Mouse (Mus musculus) testis, adult 10 weeks (tissue): ENCODE data around the gene Slc48a1. TPM values are rescaled to one million over a fixed set of nuclear protein-coding genes. Genes with fewer than 3 reads are reported as not detected.

Source experiments
- polyA plus RNA-seq: library from polyadenylated mRNA; stranded (reverse); fragments of 350-450 nt; fragmentation: Illumina TruSeq; extraction: RNeasy Lipid Tissue Mini Kit (QIAGEN cat#74804); gene quantifications from one replicate; pipeline ENCODE4 v1.2.3, GENCODE M21; 2014; ENCODE audit warnings: low read depth, low replicate concordance

The Slc48a1 gene
- polyA plus RNA-seq, result 9.2 TPM

GRCm38 (mm10) chr15:97778311-97779098 is at the start of gene Slc48a1:
Slc48a1 (plus strand) TSS chr15:97778520.

GRCm38 (mm10) chr15:97731111-97731510 is 47.2 kb upstream of the Slc48a1 start, which contains the start of gene Endou:
Endou (minus strand) TSS chr15:97731339.

GRCm38 (mm10) chr15:97767280-97768186 is 10.8 kb upstream of the Slc48a1 start, which contains the start of gene Rapgef3:
Rapgef3 (minus strand) TSS chr15:97767972.

Other genes starting within 250 kb of the Slc48a1 start
- gene Rpap3, start 72.7 kb upstream of the Slc48a1 start, polyA plus RNA-seq, result 14.2 TPM
- gene Endou, start 47.2 kb upstream of the Slc48a1 start, polyA plus RNA-seq, result 0.85 TPM
- gene Rapgef3, start 10.5 kb upstream of the Slc48a1 start, polyA plus RNA-seq, result 0.20 TPM
- 0.41 TPM for gene Hdac7, start 66.0 kb downstream of the Slc48a1 start, polyA plus RNA-seq
- gene Vdr, start 132.1 kb downstream of the Slc48a1 start, polyA plus RNA-seq, result 3.5 TPM
- 13.0 TPM for gene Tmem106c, start 185.7 kb downstream of the Slc48a1 start, polyA plus RNA-seq
- gene Col2a1, start 226.2 kb downstream of the Slc48a1 start, polyA plus RNA-seq, result 0.85 TPM